Mouse (Mus musculus) embryonic fibroblast, embryonic 13.5 days (primary cell): ENCODE results near the gene Klk1b5.

Experiments
- CTCF ChIP-seq: IDR thresholded peaks from 2 replicates; pipeline ENCODE4 v1.5.1; 2011; ENCODE audit warnings: mild to moderate bottlenecking, control low read depth, low read length, moderate library complexity, borderline replicate concordance; ENCODE audit not compliant: insufficient read depth
- POLR2A ChIP-seq: IDR thresholded peaks from 2 replicates; pipeline ENCODE4 v1.6.1; 2011; ENCODE audit warnings: low read depth, mild to moderate bottlenecking, control low read depth, low read length, moderate library complexity

DNA sequence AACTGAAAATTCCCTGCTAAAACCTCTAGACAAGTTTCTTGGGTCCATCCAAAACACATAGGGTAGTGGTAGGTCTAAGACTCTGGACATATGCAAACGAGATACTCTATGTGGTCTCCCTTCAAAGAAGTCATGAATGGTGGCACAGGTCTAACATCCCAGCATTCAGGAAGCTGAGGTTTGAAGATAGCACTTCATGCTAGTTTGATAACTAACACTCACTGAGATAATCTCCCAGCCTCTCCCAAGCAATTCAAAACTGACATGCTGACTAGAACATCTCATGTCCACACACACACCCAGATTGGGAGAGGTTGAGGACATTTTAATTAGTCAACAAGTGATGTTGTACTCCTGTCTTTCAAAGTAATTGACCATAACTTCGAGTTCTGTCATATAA, 24.2 kb downstream of the Klk1b5 start:
- TF ChIP-seq POLR2A (no peak), CTCF (no peak)
